Mouse (Mus musculus) stomach, embryonic 15.5 days (tissue): ENCODE measurements at regions not wholly inside any gene's neighbourhood (a gene's known extent, or its start where the extent isn't known, plus 50 kb on each side); places are given as distances from the start of the nearest gene placed in this dataset.

ENCODE experiments used
- ATAC-seq: fragments of 200-750 bp; cut with Nextera tagmentation; 2 replicates; pipeline ENCODE4 v1.8.0; 2017; ENCODE audit warnings: low read depth, moderate number of reproducible peaks, moderate TSS enrichment; ENCODE audit not compliant: insufficient read depth, low FRiP score
- H3K27ac ChIP-seq: fragments of 300-500 bp; sonication (generic); 2 replicates; pipeline ENCODE4 v1.5.1; 2015; ENCODE audit warnings: mild to moderate bottlenecking, inconsistent platforms
- H3K27me3 ChIP-seq: fragments of 300-500 bp; sonication (generic); replicated peaks from 2 replicates; pipeline ENCODE4 v1.6.1; 2015; ENCODE audit warnings: inconsistent platforms
- H3K36me3 ChIP-seq: fragments of 300-500 bp; sonication (generic); 2 replicates; pipeline ENCODE4 v1.6.1; 2015; ENCODE audit warnings: inconsistent platforms
- H3K4me1 ChIP-seq: fragments of 300-500 bp; sonication (generic); 2 replicates; pipeline ENCODE4 v1.6.1; 2015; ENCODE audit warnings: inconsistent platforms
- H3K4me2 ChIP-seq: fragments of 300-500 bp; sonication (generic); 2 replicates; pipeline ENCODE4 v1.6.1; 2015; ENCODE audit warnings: mild to moderate bottlenecking, inconsistent platforms
- H3K4me3 ChIP-seq: fragments of 300-500 bp; sonication (generic); replicated peaks from 2 replicates; pipeline ENCODE4 v1.5.1; 2015; ENCODE audit warnings: inconsistent platforms
- H3K9ac ChIP-seq: fragments of 300-500 bp; sonication (generic); 2 replicates; pipeline ENCODE4 v1.6.1; 2015; ENCODE audit warnings: inconsistent platforms
- H3K9me3 ChIP-seq: fragments of 300-500 bp; sonication (generic); 2 replicates; pipeline ENCODE4 v1.6.1; 2016; ENCODE audit warnings: inconsistent platforms
- whole genome bisulfite sequencing: fragments of 180-500 bp; shearing (Covaris S2); methylation state at CpG from one replicate; pipeline ENCODE4 v1.1.7; 2015; 5-methylcytosine and 5-hydroxymethylcytosine counted together

- WGBS: 48% methylated on average over 14 of the region's 14 CpGs
- no peaks in the 10 kb centered on the region for H3K4me1 ChIP-seq
- H3K36me3 ChIP-seq: no peaks in the 10 kb centered on the region
- no peaks in the 10 kb centered on the region for H3K27me3 ChIP-seq
- H3K9ac ChIP-seq: no peak overlapping the region
- H3K9me3 ChIP-seq: no peaks in the 10 kb centered on the region
- H3K4me2 ChIP-seq: no peak overlapping the region
- H3K4me3 ChIP-seq: no peak overlapping the region
- no peak overlapping the region for H3K27ac ChIP-seq
- ATAC-seq: no peak
These were observed 87.9 kb upstream of the Gsc start for GRCm38 (mm10) chr12:104560934-104561565.

GRCm38 (mm10) chr12:104557761-104558160 lies 84.6 kb upstream of the Gsc start:
- Histone ChIP-seq H3K9ac (no peak overlapping the region), H3K4me2 (no peak overlapping the region), H3K27me3 (no peaks in the 10 kb centered on the region), H3K4me3 (no peak overlapping the region), H3K27ac (peak overlapping the region; percentile 35; the same call in 1 of the 2 replicates), H3K36me3 (no peaks in the 10 kb centered on the region), H3K9me3 (no peaks in the 10 kb centered on the region), H3K4me1 (no peaks in the 10 kb centered on the region)
- 50% methylated on average over 4 of the region's 4 CpGs for WGBS
- peak; percentile 61; the same call in 1 of the 2 replicates for ATAC-seq

- Histone ChIP-seq H3K9ac (no peak overlapping the region), H3K27ac (no peak overlapping the region), H3K9me3 (no peaks in the 10 kb centered on the region), H3K4me3 (no peak overlapping the region), H3K36me3 (no peaks in the 10 kb centered on the region), H3K4me1 (no peaks in the 10 kb centered on the region), H3K27me3 (no peaks in the 10 kb centered on the region), H3K4me2 (no peak overlapping the region)
- ATAC-seq: no peak
- 51% methylated on average over 10 of the region's 10 CpGs for WGBS
These were observed 84.2 kb upstream of the Gsc start for GRCm38 (mm10) chr12:104557307-104557706.

- H3K4me1 ChIP-seq: no peaks in the 10 kb centered on the region
- H3K9ac ChIP-seq: no peak overlapping the region
- no peak for ATAC-seq
- no peak overlapping the region for H3K4me3 ChIP-seq
- WGBS: 79% methylated on average over 2 of the region's 2 CpGs
- H3K9me3 ChIP-seq: no peaks in the 10 kb centered on the region
- H3K36me3 ChIP-seq: no peaks in the 10 kb centered on the region
- no peak overlapping the region for H3K27ac ChIP-seq
- no peak overlapping the region for H3K4me2 ChIP-seq
- H3K27me3 ChIP-seq: no peaks in the 10 kb centered on the region
These were observed 75.5 kb upstream of the Gsc start for GRCm38 (mm10) chr12:104548586-104548985.

GRCm38 (mm10) chr12:104547561-104547960 lies 74.4 kb upstream of the Gsc start:
- H3K4me3 ChIP-seq: no peak overlapping the region
- no peaks in the 10 kb centered on the region for H3K27me3 ChIP-seq
- WGBS: 74% methylated on average over 3 of the region's 3 CpGs
- no peak overlapping the region for H3K27ac ChIP-seq
- no peaks in the 10 kb centered on the region for H3K36me3 ChIP-seq
- no peaks in the 10 kb centered on the region for H3K9me3 ChIP-seq
- ATAC-seq: 0 out of 2 replicates have a peak, but pooled peaks have one; percentile 11
- H3K4me1 ChIP-seq: no peaks in the 10 kb centered on the region
- no peak overlapping the region for H3K4me2 ChIP-seq
- no peak overlapping the region for H3K9ac ChIP-seq

- Histone ChIP-seq H3K4me1 (no peaks in the 10 kb centered on the region), H3K27ac (no peak overlapping the region), H3K36me3 (no peaks in the 10 kb centered on the region), H3K27me3 (no peaks in the 10 kb centered on the region), H3K4me3 (no peak overlapping the region), H3K4me2 (no peak overlapping the region), H3K9me3 (no peaks in the 10 kb centered on the region), H3K9ac (no peak overlapping the region)
- no peak for ATAC-seq
- WGBS: 83% methylated on average over 20 of the region's 20 CpGs
These were observed 73.1 kb upstream of the Gsc start for GRCm38 (mm10) chr12:104545993-104546769.

- Histone ChIP-seq H3K4me2 (no peak overlapping the region), H3K9ac (no peak overlapping the region), H3K9me3 (no peaks in the 10 kb centered on the region), H3K27me3 (no peaks in the 10 kb centered on the region), H3K36me3 (no peaks in the 10 kb centered on the region), H3K4me3 (no peak overlapping the region), H3K4me1 (no peaks in the 10 kb centered on the region), H3K27ac (no peak overlapping the region)
- no peak for ATAC-seq
- WGBS: 94% methylated on average over 7 of the region's 7 CpGs
These were observed 66.8 kb upstream of the Gsc start for GRCm38 (mm10) chr12:104539911-104540310.

GRCm38 (mm10) chr12:104538436-104538835 lies 65.3 kb upstream of the Gsc start:
- no peak overlapping the region for H3K4me3 ChIP-seq
- no peaks in the 10 kb centered on the region for H3K36me3 ChIP-seq
- no peak overlapping the region for H3K9ac ChIP-seq
- WGBS: 92% methylated on average over 2 of the region's 2 CpGs
- H3K4me2 ChIP-seq: no peak overlapping the region
- H3K27me3 ChIP-seq: no peaks in the 10 kb centered on the region
- ATAC-seq: no peak
- no peaks in the 10 kb centered on the region for H3K9me3 ChIP-seq
- no peaks in the 10 kb centered on the region for H3K4me1 ChIP-seq
- no peak overlapping the region for H3K27ac ChIP-seq

GRCm38 (mm10) chr12:104531512-104532447 lies 58.6 kb upstream of the Gsc start:
- ATAC-seq: no peak
- H3K27me3 ChIP-seq: no peaks in the 10 kb centered on the region
- no peak overlapping the region for H3K27ac ChIP-seq
- H3K9me3 ChIP-seq: no peaks in the 10 kb centered on the region
- H3K36me3 ChIP-seq: no peaks in the 10 kb centered on the region
- no peak overlapping the region for H3K9ac ChIP-seq
- no peak overlapping the region for H3K4me2 ChIP-seq
- no peak overlapping the region for H3K4me3 ChIP-seq
- H3K4me1 ChIP-seq: no peaks in the 10 kb centered on the region
- WGBS: 34% methylated on average over 29 of the region's 29 CpGs

GRCm38 (mm10) chr12:104530586-104530985 lies 57.5 kb upstream of the Gsc start:
- no peaks in the 10 kb centered on the region for H3K4me1 ChIP-seq
- H3K9me3 ChIP-seq: no peaks in the 10 kb centered on the region
- no peaks in the 10 kb centered on the region for H3K36me3 ChIP-seq
- H3K27me3 ChIP-seq: no peaks in the 10 kb centered on the region
- ATAC-seq: no peak
- 73% methylated on average over 4 of the region's 4 CpGs for WGBS
- no peak overlapping the region for H3K9ac ChIP-seq
- no peak overlapping the region for H3K4me2 ChIP-seq
- H3K27ac ChIP-seq: no peak overlapping the region
- no peak overlapping the region for H3K4me3 ChIP-seq
